Mouse (Mus musculus) frontal cortex, postnatal 10 days (tissue): Measurements from ENCODE around the gene Pnpla5.
"Not testable (repeated sequence)": the region's sequence is repeated elsewhere in the genome, so short reads cannot be mapped to it uniquely, and the experiment has no call there.

ENCODE experiments used
- DNase-seq, 2 experiments: peaks; one replicate each; pipeline ENCODE4 v3.0.0; 2022; ENCODE audit warnings: low spot score in 2 of 2, mixed read lengths in 1 of 2

Pnpla5 gene

DNA sequence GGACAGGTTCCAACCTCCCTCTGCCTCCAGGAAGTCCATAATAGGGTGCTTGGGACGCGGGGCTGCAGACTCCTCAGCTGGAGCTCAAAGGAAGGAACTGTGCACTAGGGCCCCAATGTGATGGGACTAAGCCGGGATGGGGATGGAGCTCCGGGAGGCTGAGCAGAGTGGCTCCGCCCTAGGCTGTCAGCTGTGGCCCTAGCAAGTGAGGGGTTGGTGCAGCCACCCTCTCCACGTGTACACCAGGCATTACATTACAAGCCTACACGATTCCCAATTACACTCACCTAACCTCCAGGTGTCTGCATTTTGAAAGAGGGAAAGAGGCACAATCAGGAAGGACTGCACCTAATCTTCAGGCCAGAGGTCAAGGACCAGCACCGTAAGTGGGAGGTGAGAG lies at the start of gene Pnpla5:
TSS of gene Pnpla5 (minus strand) at position 101 of the 400 bp plus-strand sequence.
- DNase-seq: no peak

DNA sequence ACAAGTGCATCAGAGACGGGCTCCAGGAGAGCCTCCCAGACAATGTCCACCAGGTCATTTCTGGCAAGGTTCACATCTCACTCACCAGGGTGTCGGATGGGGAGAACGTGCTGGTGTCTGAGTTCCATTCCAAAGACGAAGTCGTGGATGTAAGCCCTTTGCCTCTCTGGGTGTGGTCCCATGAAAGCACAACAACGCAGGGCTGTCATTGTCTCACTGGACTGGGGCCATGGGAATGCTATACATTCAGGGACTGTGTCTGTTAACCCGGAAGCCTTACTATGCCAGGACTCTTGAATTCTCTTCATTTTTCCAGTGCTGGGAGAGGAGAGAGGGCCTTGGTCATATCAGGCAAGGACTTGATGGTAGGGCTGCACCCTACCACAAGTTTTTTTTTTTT lies 48.2 kb upstream of the Pnpla5 start:
- DNase-seq: no peak

DNA sequence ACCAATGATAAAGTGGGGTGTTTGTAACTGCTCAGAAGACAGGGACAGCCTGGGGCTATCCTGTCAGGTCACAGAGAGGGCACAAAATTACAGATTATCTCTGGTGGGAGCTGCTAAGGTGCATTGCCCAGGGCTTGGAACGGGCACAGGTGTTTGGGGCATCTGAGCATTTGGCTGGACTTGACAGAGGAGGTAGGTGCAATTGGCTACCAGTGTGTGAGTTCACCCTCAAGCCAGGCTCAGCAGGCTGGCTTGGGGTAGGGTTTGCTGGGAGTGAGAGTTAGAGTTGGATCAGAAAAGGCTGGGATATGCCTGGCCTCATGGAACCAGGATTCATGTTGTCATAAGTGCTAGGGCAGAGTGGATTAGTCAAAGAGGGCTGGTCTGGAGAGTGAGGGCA lies 46.5 kb upstream of the Pnpla5 start:
- no peak for DNase-seq

DNA sequence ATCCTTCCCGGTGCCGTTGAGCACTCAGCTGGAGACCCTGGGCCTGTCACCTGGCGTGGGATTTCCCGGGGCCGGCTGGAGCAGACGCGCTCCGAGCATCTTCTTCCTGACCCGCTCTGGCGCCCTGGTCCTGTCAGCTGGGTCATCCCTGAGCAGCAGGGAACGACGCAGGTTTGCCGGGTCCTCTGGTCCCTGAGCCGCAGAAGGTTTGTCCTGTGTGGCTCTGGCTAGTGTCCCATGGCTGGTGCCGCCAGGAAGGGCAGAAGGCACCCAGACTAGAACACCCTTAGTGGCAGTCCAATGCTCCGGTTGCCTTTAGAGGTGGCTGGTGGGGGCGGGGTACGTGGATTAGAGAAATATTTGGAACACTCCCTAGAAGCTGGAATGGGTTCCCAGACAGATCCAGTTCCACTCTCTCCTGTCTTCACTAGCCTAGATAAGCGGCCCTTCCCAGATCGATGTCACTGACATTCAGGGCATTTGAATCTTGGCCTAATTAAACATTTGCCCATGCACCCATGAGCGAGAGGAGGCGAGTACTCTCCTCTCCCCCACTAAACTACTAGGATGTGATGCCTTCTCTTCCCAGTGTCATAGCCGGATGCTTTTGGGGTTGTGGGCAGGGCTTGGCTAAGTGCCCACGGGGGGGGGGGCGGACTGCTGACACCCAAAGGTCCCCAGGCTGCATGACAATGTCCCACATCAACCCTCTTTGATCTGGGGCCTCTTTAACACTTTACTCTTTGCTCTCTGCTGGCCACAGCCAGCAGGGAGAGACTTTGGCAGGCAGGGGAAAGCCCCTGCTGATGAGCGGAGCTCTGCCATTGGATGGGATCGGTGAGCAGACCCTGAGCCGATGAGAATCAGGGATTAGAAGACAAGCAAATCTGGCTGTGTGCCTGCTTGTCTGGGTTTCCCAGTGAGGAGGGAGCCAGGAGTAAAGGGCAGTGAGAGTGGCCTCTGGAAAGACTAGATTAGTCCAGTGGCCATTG lies 45.5 kb upstream of the Pnpla5 start:
- DNase-seq: peak in 1 of 2 experiments; percentile 59

DNA sequence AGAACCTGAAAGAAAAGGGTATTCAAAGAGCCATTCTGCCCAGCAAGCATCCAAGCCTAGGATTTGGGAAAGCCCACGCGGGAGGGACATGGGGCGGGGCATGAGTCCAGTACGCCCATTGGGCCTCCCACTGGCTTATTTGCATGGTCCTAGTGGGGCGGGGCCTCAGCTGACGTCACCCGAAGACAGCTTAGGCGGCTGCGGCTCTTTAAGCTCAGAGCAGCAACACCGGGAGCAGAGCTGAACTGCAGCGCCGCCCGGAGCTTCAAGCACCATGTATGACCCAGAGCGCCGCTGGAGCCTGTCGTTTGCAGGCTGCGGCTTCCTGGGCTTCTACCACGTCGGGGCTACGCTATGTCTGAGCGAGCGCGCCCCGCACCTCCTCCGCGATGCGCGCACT lies 44.6 kb upstream of the Pnpla5 start, which contains the start of gene Pnpla3:
TSS of gene Pnpla3 (plus strand) at position 238 of the 400 bp plus-strand sequence.
- peak; percentile 96 to 97 for DNase-seq

DNA sequence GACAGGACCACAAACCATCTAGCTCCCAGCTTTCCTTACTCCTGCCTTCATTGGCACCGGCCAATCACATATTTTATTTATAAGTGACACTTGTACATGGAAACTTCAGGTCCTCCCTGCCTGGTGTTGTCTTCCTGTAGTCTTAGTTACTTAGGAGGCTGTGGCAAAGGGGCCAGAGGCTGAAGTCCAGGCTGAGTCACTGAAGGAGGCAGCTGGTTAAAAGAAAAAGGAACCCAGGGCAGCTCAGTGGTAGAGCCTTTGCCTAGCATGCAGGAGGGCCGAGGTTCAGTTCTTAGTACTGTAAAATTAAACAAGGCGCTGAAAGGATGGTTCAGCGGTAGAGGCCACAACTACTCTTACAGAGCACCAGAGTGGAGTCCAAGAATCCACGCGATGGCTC lies 43.8 kb upstream of the Pnpla5 start:
- no peak for DNase-seq

DNA sequence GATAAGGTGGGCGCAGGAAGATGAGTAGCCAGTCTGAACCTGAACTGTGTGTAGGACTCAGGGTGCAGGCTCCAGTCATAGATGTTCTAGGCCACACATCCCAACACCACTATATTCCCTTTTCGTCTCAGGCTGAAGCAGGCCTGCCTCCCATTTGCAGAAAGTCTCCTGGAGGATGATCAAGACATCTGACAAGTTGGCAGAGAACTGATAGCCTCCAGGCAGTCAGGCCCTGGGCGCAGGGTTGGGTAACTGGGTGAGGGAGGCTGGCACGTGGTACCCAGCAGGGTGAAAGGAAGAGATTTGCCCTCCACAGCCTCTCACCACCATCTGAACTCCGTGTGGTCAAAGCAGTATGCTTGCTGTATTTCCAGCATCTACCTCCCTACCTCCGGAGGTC lies 38.9 kb upstream of the Pnpla5 start:
- DNase-seq: no peak

DNA sequence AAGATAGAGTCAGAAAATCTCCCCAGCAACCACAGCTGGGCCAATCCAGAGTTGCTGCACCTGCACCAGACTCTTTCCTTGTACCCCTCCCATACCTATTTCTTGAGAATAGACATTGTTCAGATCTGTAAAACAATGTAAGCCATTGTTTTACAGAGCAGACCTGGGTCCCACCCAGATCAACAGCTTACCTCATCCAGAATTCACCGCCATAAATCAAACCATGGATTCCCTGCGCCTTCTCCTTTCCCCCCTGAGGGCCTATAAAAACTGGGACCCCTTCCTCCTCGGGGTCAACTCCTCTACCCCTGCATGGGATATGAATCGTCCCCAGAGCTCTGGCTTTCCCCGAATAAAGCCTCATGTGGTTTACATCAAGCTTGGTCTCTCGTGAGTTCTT lies 34.6 kb upstream of the Pnpla5 start:
- not testable (repeated sequence) for DNase-seq

DNA sequence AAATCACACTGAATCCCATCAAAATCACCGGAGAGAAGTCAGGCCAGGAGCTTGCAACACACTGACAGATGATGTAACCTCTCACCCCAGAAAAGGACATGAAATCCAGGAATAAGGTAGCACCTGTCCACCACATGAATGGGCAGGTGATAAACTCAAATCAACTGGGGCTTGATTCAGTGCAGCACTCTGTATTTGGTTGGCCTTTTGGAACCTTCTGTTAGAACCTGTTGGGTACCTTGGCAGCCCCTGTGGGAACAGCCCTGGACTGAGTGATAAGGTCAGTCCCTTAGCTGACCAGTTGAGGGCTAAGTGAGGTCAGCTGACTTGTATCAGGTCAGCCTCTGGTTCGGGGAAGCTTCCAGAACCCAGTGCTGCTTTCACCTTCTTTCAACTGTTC lies 33.2 kb upstream of the Pnpla5 start:
- no peak for DNase-seq

DNA sequence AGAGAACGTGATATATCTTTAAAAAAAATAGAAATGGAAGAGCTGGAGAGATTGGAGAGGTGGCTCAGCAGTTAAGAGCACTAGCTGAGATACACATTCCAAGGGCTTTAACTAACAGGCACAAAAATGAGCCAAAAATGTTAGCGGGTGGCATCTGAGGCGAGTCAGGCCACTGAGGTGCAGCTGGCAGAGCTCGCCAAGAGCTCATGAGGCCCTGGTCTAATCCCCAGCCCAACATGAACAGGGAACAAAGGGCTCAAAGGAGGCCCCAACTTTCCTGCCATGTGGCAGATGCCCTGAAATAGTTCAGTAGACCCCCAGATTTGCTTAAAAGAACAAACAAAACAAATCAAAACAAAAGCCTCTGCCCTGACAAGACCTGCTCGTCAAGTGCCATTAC lies 18.0 kb upstream of the Pnpla5 start:
- no peak for DNase-seq

DNA sequence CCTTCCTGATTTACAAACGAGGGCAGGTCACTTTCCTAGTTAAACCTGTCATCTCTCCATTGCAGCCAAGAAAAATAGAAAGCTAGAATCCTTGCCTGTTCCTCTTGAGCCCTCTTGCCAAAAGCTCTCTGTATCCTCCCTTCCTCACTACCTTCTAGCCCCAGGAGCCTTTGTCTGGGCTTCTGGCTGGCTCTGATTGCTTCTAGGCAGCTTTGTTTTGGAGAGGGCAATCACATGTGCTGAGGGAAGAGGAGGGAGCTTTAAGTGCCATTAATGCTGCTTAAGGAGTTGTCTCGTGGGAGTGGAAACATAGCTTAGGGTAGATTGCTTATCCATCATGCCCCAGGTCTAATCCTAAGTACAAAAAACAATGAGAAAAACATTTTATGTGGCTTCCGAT lies 17.1 kb upstream of the Pnpla5 start:
- DNase-seq: no peak

DNA sequence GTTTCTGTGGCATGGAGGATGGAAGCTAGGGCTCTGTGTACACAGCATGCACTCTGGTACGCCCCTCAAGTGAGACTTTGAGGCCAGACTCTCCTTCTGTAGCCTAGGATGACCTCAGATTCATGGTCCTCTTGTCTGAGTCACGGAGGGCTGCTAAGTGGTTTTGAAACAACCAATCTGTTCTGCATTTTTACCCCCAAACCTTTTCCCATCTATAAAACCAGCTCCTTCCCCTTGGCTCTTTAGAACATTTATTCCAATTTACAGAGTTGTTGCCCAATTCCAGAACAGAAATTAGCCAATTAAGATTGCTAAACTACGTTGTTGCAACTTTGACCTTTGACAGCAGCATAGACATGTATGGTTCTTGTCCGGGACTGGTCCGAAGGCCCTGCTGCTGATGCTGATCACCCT lies 16.6 kb upstream of the Pnpla5 start:
- no peak for DNase-seq

DNA sequence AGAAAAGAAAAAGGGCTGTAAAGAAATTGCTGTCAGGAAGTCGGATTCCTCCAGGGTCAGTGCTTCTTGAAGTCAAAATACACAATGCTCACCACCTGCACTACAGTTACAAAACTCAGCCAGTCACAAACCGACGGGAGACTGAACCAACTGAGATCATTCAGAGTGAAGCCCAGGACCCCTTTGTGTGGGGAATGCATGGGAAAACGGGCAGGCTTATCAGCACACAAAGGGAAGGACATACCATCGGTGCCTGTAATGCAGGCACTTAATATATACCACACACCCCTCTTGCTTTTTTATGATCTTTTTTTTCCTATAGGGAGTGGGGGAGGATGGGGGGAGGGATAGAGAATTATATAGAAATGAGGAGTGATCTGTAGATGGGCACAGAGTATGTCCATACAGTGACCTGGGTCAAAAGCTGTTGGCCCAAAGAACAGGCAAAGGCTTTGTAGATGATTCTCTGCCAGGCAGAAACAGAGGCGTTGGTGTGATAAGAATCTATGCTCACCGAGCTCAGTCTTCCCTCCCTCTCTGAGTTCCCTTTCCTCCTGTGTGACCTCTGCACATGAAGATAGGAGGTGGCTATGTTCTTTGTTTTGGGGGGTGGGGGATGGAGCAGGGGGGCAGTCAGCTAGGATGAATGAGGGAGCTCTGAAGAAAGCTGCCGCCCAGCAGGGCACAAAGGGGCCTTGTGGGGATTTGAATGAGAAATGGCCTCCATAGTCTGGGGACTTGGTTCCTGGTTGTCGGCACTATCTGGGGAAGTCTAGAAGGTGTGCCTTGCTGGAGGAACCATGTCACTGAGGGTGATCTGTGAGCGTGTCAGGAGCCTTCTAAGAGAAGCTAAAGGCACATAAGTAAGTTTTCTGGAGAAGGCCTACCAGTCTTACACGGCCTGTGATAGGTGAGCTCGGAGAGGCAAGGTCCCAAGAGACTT lies 13.8 kb upstream of the Pnpla5 start:
- no peak for DNase-seq

DNA sequence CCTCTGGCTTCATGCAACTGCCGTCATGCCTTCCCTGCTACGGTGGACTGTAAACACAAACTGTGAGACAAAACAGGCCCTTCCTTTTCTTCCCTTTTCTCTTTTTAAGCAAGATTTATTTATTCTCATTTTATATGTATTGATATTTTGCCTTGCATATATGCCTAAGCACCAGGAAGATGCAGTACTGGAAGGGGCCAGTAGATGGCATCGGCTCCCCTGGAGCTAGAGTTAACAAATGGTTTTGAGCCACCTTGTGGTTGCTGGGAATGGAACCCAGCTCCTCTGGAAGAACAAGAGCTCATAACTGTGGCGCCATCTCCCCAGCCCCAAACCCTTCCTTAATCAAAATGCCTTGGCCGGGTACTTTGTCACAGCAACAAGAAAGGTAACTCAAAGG lies 12.5 kb upstream of the Pnpla5 start:
- no peak for DNase-seq

DNA sequence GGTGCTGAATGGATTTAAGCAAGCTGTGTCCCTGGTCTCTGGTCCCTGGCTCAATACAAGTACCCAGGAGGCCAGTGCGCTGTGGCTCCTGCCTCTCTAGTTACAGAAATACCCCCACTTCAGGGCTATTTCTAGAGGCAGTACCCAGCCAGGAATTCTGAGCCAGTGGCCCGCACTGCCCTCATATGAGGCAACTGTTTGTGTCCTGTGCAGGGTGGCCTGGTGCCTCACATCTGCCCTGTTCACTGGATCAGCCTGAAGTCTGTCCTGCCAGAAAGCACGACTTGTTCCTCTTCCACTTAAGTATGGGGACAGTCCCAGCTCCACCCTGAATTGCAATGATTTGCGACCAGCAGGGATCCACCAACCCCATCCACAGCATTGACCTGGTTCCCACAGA lies 10.5 kb upstream of the Pnpla5 start:
- no peak for DNase-seq

DNA sequence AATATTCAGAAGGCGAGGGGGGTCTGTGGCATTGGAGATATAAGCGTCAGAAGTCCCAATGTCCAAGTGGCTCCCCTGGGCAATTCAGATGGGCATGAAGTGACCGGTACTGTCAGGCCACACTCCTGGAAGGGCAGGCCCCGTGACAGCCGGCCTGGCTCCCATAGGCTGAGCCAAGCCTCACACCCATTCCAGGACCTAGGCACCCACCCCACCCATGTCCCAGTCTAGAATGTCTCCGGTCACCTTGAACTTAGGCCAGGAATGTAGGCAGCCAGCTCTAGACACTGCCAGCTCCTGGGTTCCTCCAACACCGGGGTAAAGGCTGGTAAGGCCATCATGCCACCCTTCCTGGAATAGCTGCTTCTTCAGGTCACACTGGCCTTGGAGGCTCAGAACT lies 9.0 kb upstream of the Pnpla5 start:
- DNase-seq: no peak

DNA sequence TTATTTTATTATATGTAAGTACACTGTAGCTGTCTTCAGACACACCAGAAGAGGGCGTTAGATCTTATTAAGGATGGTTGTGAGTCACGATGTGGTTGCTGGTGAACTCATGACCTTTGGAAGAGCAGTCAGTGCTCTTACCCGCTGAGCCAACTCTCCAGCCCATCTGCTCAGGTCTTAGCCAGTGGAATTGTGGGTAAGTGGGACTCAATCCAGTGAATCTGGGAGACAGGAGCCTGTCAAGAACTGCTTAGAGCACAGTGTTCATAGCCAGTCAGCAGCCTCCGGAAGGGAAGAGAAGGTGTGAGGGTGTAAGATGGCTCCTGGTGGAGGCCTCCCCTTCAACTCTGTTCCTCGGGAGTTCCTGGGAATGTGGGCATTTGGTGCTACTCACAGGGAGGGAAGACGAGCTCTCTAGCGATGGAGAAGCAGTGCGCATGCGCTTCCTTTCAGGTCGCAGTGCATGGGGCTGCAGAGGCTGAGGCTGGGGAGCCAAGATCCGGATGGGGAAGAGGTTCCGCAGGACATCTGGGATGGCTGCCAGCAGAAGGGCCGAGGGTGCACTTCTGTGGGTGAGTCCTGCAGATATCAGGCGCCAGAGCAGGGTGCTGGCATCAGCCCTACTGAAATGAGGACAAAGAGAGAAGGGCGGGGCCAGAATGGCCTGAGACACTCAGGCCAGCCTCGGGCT lies 8.3 kb upstream of the Pnpla5 start:
- DNase-seq: no peak

DNA sequence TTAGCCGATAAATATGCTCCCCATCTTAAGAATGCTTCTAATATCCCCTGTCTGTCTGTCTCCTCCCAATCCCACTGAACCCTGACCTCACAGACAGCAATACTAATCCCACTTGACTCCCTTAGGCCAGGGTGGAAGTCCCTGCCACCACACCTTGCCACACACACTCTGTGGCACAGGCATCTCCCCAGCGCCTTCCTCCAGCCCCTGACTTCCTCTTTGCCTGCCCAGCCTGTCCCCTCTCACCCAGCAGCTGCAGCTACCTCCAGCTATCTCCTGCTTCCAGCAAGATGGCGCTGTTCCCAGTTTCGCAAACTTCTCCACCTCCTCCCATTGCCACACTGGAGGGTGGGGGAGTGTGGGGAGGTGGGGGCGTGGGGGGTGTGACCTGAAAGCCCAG lies 3.9 kb upstream of the Pnpla5 start:
- no peak for DNase-seq

DNA sequence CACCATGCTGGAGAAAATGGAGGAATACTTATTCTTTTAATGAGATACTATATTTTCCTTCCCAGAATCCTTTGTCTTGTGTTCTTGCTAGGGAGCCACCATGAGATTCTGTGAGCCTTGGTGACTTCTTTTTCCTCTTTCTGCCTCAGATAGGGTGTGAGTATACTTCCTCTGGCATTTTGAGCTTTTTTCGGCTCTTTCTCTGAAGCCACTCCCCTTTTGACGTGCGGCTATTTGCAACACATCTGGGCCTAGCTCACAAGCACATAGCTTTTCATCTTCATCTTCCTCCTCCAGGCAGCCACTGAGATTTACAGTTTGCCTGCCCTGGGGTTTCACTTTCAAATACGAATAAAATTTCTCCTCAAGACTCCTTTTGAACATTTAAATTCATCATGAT lies 3.5 kb upstream of the Pnpla5 start:
- DNase-seq: no peak

DNA sequence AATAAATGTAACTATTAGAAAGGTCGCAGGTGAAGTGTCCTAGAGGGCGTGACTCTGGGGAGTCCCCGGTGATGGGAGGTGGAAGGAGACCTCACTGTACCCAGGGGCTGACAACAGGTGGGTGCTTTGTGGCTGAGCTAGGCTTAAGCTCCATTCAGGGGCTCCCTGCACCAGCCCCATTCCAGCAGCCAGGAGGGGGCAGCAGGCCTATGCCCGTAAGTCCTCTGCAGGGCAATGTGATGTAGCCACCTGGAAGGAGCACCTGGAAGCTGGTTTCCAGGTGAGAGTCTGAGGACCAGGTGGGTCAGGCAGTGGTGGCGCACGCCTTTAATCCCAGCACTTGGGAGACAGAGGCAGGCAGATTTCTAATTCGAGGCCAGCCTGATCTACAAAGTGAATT lies 1.1 kb upstream of the Pnpla5 start:
- DNase-seq: no peak

DNA sequence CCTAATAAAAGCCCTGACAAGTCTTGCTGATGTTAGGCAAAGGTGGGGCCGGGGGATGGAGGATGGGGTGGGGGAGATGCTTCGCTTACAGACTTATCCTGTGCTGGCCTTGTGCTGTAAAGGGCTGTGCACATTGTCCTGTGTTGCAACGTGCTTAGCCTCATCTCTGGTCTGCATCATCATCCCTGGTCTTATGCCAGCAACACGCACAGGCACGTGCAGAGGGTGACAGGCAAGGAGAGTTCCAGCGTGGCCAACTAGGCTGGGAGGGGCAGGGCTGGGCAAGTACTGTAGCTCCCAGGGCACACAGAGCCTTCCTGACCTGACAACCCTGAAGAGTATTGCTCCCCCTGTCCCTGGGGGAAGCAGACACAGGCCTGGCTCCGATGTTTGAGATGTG lies 1.9 kb downstream of the Pnpla5 start:
- DNase-seq: no peak

DNA sequence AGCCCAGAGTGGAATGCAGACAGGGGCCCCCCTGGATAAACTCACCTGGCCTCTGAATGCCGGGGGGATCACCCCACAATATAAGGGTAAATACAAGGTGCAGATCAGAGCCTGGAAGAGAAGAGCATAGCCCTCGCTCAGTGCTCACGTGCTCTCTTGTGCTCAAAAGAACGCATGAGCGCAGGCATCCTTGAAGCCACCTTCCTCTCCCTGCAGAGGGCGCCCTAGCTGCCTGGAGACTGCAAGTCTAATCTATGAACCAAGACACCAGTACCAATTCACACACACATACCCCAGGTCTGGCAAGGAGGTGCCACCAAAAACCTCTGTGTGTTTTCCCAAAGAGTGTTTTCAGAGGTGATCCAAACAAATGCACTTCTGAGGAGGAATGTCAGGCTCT lies 2.4 kb downstream of the Pnpla5 start:
- no peak for DNase-seq
